Mouse (Mus musculus): ENCODE data around the gene Carns1. TPM values are rescaled to one million over a fixed set of nuclear protein-coding genes. Genes with fewer than 3 reads are reported as not detected.

Carns1 gene
- polyA plus RNA-seq, 1 experiment from 2014 or later = 3.9 TPM

- no peak for DNase-seq (ENCODE audit: low spot score)
- Histone ChIP-seq H3K4me3 (no peak overlapping the region), H3K4me1 (replicated peaks) (peaks cover 54% of the 10 kb centered on the region), H3K9me3 (no peaks in the 10 kb centered on the region), H3K36me3 (peaks cover 78% of the 10 kb centered on the region), H3K27ac (no peak overlapping the region), H3K27me3 (ENCODE audit: insufficient read depth, poor library complexity, severe bottlenecking) (no peaks in the 10 kb centered on the region)
- WGBS = 86% methylated on average over 2 of the region's 2 CpGs
These were observed 20.8 kb upstream of the Carns1 start for GRCm38 (mm10) chr19:4196048-4196447.

DNA sequence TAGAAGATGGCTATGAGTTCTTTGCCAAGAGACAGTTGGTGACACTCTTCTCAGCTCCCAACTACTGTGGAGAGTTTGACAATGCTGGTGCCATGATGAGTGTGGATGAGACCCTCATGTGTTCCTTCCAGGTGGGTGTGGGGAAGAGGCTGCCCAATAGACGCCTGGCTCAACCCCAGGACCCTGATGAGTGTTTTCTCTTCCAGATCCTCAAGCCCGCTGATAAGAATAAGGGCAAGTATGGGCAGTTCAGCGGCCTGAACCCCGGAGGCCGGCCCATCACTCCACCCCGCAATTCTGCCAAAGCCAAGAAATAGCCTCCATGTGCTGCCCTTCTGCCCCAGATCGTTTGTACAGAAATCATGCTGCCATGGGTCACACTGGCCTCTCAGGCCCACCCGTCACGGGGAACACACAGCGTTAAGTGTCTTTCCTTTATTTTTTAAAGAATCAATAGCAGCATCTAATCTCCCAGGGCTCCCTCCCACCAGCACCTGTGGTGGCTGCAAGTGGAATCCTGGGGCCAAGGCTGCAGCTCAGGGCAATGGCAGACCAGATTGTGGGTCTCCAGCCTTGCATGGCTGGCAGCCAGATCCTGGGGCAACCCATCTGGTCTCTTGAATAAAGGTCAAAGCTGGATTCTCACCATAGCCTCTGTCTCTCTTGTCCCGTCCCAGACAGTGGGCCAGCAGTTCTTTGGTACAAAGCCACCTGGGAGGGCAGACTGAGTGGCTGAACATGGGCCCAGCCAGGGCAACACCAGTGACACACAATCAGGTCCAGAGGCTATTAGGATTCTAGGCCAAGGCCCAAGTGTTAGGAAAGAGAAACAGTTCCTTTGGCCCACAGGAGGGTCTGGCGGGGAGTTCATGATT lies 19.7 kb upstream of the Carns1 start:
- no peaks in the 10 kb centered on the region for H3K27me3 ChIP-seq (ENCODE audit: insufficient read depth, poor library complexity, severe bottlenecking)
- 84% methylated on average over 12 of the region's 12 CpGs for WGBS
- peaks cover 50% of the 10 kb centered on the region for H3K4me1 ChIP-seq (replicated peaks)
- H3K36me3 ChIP-seq = peaks cover 72% of the 10 kb centered on the region
- DNase-seq (ENCODE audit: low spot score) = no peak
- H3K9me3 ChIP-seq = no peaks in the 10 kb centered on the region
- H3K4me3 ChIP-seq = no peak overlapping the region
- H3K27ac ChIP-seq = no peak overlapping the region

DNA sequence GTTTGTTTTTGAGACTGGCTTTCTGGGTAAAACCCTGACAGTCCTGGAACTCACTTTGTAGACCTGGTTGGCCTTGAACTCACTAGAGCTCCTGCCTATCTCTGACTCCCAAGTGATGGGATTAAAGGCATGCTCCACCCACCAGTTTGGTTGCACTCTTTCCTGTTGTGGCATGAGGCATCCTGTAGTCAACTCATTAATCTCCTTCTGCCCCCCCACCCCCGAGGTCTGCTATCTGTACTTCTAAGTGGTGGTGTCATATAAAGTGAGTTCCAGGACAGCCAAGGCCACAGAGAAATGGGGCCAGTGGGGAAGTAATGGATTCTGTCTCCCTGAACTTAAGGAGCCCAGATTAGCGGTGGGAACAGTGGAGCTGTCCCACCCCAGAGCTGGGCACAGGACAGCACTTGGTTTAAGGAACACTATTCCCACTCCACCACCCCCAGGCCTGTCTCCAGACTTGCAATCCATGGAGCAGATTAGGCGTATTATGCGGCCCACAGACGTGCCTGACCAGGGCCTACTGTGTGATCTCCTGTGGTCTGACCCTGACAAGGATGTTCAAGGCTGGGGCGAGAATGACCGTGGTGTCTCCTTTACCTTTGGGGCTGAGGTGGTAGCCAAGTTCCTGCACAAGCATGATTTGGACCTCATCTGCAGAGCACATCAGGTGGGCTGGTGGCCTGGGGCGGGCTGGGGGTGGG lies 18.9 kb upstream of the Carns1 start:
- peak overlapping the region; percentile 95 for H3K4me3 ChIP-seq
- 90% methylated on average over 8 of the region's 8 CpGs for WGBS
- no peaks in the 10 kb centered on the region for H3K27me3 ChIP-seq (ENCODE audit: insufficient read depth, poor library complexity, severe bottlenecking)
- no peak for DNase-seq (ENCODE audit: low spot score)
- peaks cover 63% of the 10 kb centered on the region for H3K36me3 ChIP-seq
- peaks cover 43% of the 10 kb centered on the region for H3K4me1 ChIP-seq (replicated peaks)
- no peak overlapping the region for H3K27ac ChIP-seq
- no peaks in the 10 kb centered on the region for H3K9me3 ChIP-seq

GRCm38 (mm10) chr19:4193129-4193528 lies 17.9 kb upstream of the Carns1 start:
- H3K4me3 ChIP-seq = peak overlapping the region; percentile 95
- peak overlapping the region; percentile 97 for H3K27ac ChIP-seq
- DNase-seq (ENCODE audit: low spot score) = no peak
- H3K36me3 ChIP-seq = peaks cover 53% of the 10 kb centered on the region
- H3K27me3 ChIP-seq (ENCODE audit: insufficient read depth, poor library complexity, severe bottlenecking) = no peaks in the 10 kb centered on the region
- WGBS = 72% methylated on average over 6 of the region's 6 CpGs
- peaks cover 43% of the 10 kb centered on the region for H3K4me1 ChIP-seq (replicated peaks)
- no peaks in the 10 kb centered on the region for H3K9me3 ChIP-seq

DNA sequence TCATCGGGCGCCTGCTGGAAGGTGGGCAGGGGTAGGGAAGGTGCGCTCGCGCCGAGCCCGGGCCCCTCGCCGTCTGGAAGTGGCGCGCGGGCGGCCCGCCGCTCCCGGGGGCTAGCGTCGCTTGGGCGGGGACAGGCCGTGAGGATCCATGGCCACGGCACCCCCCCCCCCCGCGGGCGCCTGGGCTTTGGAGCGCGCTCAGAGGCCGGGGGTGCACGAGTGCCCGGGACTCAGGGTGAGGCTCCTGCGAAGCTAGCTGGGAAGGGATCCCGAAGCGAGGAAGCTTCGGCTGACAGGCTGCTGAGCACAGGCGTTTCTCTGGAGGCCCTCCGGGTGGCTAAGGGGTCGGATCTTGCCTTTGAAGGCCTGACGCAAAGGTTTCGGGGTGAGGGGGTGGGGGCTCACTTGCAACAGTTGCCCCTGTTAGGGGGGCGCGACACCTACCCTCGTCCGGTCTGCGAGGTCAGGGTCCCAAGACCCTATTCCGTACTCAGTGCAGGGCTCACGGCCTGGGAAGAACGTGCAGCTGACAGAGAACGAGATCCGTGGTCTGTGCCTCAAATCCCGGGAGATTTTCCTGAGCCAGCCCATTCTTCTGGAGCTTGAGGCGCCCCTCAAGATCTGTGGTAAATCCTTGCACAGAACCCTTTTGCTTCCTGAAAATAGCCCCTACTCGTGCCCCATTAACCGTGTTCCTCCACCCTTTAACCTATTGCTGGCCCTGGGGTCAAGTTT lies 17.1 kb upstream of the Carns1 start:
- Histone ChIP-seq H3K36me3 (peaks cover 46% of the 10 kb centered on the region), H3K9me3 (no peaks in the 10 kb centered on the region), H3K27me3 (ENCODE audit: insufficient read depth, poor library complexity, severe bottlenecking) (no peaks in the 10 kb centered on the region), H3K4me3 (peak overlapping the region; percentile 95), H3K27ac (peak overlapping the region; percentile 97), H3K4me1 (replicated peaks) (peaks cover 43% of the 10 kb centered on the region)
- DNase-seq (ENCODE audit: low spot score) = no peak
- 1% methylated on average over 52 of the region's 52 CpGs for WGBS

- Histone ChIP-seq H3K4me1 (replicated peaks) (peaks cover 42% of the 10 kb centered on the region), H3K27ac (peak within 1 kb of the TSS; percentile 97), H3K9me3 (no peaks in the 10 kb centered on the region), H3K27me3 (ENCODE audit: insufficient read depth, poor library complexity, severe bottlenecking) (no peaks in the 10 kb centered on the region), H3K4me3 (peak within 1 kb of the TSS; percentile 95), H3K36me3 (peaks cover 38% of the 10 kb centered on the region)
- peak; percentile 97 for DNase-seq (ENCODE audit: low spot score)
- 7% methylated on average over 46 of the region's 47 CpGs for WGBS
These were observed 16.4 kb upstream of the Carns1 start, which contains the start of gene Ppp1ca for GRCm38 (mm10) chr19:4191528-4192250. Gene Ppp1ca (plus strand): TSS chr19:4192065.

- WGBS = 70% methylated on average over 4 of the region's 4 CpGs
- H3K27me3 ChIP-seq (ENCODE audit: insufficient read depth, poor library complexity, severe bottlenecking) = no peaks in the 10 kb centered on the region
- no peak for DNase-seq (ENCODE audit: low spot score)
These were observed 15.6 kb upstream of the Carns1 start, which contains the start of gene Tbc1d10c for GRCm38 (mm10) chr19:4190831-4191334. Gene Tbc1d10c (minus strand): TSS chr19:4191284.

DNA sequence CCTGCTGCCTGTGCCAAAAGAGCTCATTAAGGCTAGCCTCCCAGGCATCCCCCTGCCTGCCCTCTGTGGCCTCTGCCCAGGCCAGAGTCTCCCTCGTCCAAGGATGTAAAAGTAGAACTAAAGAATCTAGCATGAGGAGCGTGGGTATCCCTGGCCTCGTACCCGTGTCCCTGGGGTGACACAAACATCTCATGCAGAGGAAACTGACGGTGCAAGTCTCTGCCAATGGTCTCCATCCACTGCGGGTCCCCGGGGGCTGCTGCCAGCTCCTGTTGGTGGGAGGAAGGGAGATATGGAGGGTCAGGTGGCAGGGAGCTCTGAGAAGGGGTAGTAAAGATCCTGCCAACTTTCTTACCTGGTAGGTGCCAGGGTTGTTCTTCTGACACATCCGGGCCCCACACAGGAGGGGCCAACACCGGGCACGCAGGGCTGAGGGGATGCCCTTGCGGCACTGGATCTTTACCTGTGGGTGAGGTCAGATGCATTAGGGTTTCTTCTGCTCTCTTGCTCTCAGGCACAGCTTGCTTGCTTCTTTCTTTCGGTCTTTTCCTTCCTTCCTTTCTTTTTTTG lies 13.9 kb upstream of the Carns1 start:
- no peaks in the 10 kb centered on the region for H3K9me3 ChIP-seq
- no peak overlapping the region for H3K4me3 ChIP-seq
- H3K27me3 ChIP-seq (ENCODE audit: insufficient read depth, poor library complexity, severe bottlenecking) = no peaks in the 10 kb centered on the region
- H3K36me3 ChIP-seq = peaks cover 13% of the 10 kb centered on the region
- H3K4me1 ChIP-seq (replicated peaks) = peaks cover 45% of the 10 kb centered on the region
- DNase-seq (ENCODE audit: low spot score) = no peak
- WGBS = 88% methylated on average over 12 of the region's 12 CpGs
- H3K27ac ChIP-seq = no peak overlapping the region

More at GRCm38 (mm10) chr19:4190831-4191334, 15.6 kb upstream of the Carns1 start, which contains the start of gene Tbc1d10c:
- H3K27ac ChIP-seq = peak within 1 kb of the TSS; percentile 97
- no peaks in the 10 kb centered on the region for H3K9me3 ChIP-seq
- H3K4me1 ChIP-seq (replicated peaks) = peaks cover 35% of the 10 kb centered on the region
- peaks cover 30% of the 10 kb centered on the region for H3K36me3 ChIP-seq
- peak within 1 kb of the TSS; percentile 95 for H3K4me3 ChIP-seq

DNA sequence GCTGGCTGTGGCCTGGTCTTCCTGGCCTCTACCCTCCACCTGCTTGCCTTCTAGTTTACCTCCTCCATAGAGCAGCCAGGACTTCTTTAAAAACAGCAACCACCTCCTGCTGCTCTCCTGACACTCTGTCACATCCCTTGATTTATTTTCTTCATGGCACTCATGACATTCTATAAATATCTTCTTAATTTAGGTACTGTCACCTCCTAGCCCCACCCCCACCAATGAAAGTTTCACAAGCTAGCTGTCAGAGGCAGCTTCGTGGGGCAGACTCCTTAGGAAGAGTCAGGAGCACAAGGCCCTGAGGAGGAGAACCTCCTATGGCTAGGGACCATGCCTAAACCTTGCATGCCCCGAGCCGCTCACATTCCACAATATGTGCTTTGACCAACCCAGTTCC lies 12.0 kb upstream of the Carns1 start:
- H3K9me3 ChIP-seq = no peaks in the 10 kb centered on the region
- no peaks in the 10 kb centered on the region for H3K36me3 ChIP-seq
- H3K27me3 ChIP-seq (ENCODE audit: insufficient read depth, poor library complexity, severe bottlenecking) = no peaks in the 10 kb centered on the region
- H3K4me3 ChIP-seq = no peak overlapping the region
- no peak overlapping the region for H3K27ac ChIP-seq
- WGBS = 76% methylated on average over 3 of the region's 3 CpGs
- DNase-seq (ENCODE audit: low spot score) = no peak
- H3K4me1 ChIP-seq (replicated peaks) = peaks cover 36% of the 10 kb centered on the region

DNA sequence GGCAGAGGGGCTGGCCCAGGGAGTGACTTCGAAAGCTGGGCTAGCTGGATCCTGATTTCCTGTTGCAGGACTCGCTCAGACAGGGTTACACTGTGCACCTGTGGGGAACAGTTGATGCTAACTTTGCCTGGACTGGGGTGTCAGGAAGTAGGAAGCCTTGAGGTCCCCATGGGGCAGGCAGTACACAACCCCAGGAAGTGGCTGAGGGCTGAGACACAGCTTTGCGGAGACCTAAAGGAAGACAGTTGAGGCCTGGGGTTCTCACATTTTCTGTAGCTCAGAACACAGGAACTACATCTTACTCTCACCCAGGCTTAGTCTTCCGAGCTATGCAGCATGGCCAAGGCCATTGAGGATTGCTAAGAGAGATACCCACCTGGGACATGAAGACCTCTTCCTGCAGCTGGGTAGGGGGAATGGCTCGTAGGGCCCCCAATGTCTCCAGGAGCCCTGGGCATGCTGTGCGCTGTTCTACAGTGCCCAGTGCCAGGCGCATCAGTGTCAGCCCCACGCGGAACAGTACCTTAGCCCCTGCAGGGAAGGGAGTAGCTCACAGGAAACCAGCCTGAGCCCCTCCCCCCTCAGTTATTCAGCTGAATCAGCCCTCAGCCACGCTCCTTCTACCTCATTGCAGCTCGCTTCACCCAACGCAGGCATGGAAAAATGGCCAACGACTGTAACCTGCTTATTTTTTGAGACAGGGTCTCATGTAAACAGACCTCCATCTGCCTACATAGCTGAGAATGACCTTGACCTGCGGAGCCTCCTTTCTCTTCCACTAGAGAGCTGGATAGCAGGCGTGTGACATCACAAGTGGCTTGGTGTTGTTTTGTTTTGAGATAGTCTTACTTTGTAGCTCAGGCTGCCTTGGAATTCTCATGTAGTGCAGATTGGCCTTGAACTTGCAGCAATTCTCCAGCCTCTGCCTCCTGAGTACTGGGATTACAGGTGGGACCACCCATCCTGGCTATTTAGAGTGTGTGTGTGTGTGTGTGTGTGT lies 10.0 kb upstream of the Carns1 start:
- Histone ChIP-seq H3K9me3 (no peaks in the 10 kb centered on the region), H3K27ac (peak overlapping the region; percentile 16; the same call in 1 of the 2 replicates), H3K4me1 (replicated peaks) (peaks cover 28% of the 10 kb centered on the region), H3K36me3 (no peaks in the 10 kb centered on the region), H3K27me3 (ENCODE audit: insufficient read depth, poor library complexity, severe bottlenecking) (no peaks in the 10 kb centered on the region), H3K4me3 (no peak overlapping the region)
- no peak for DNase-seq (ENCODE audit: low spot score)
- 61% methylated on average over 15 of the region's 15 CpGs for WGBS

DNA sequence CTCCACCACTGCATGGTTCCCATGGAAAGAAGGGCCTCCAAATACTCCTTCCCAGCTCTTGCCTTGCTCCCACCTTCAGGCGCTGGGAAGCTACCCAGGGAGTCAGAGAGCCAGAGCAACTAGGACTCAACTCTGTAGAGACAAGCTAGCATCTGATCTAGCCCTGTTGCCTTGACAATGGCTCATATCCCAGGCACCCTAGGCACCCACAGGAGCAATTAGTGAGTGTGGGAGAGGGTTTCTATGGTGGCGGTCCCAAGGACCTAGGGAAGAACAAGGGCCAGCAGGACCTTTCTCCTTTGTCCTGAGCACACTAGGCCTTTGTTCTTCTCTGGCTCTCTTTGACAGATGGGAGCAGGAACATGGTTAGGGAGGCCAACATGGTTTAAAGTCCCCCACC lies 8.4 kb upstream of the Carns1 start:
- Histone ChIP-seq H3K27ac (peak overlapping the region; percentile 37), H3K36me3 (no peaks in the 10 kb centered on the region), H3K27me3 (ENCODE audit: insufficient read depth, poor library complexity, severe bottlenecking) (no peaks in the 10 kb centered on the region), H3K4me1 (replicated peaks) (peaks cover 28% of the 10 kb centered on the region), H3K4me3 (no peak overlapping the region; the same call in 1 of the 2 replicates), H3K9me3 (no peaks in the 10 kb centered on the region)
- 74% methylated on average over 2 of the region's 2 CpGs for WGBS
- DNase-seq (ENCODE audit: low spot score) = no peak
